Mouse (Mus musculus): ENCODE data around the gene Btnl1. TPM values are rescaled to one million over a fixed set of nuclear protein-coding genes. Genes with fewer than 3 reads are reported as not detected.

Btnl1 gene
- polyA plus RNA-seq, 1 experiment from 2014 or later, result not detected

- WGBS, result 88% methylated on average over 3 of the region's 3 CpGs
- Histone ChIP-seq H3K27me3 (ENCODE audit: low read depth, poor library complexity, severe bottlenecking) (no peaks in the 10 kb centered on the region), H3K4me1 (no peaks in the 10 kb centered on the region), H3K27ac (no peak overlapping the region), H3K9me3 (replicated peaks) (no peaks in the 10 kb centered on the region), H3K36me3 (no peaks in the 10 kb centered on the region), H3K4me3 (no peak overlapping the region)
- DNase-seq (ENCODE audit: low spot score), result no peak
These were observed 13.1 kb upstream of the Btnl1 start for GRCm38 (mm10) chr17:34363676-34364310.

- no peaks in the 10 kb centered on the region for H3K27me3 ChIP-seq (ENCODE audit: low read depth, poor library complexity, severe bottlenecking)
- H3K4me1 ChIP-seq, result no peaks in the 10 kb centered on the region
- H3K9me3 ChIP-seq (replicated peaks), result no peaks in the 10 kb centered on the region
- DNase-seq (ENCODE audit: low spot score), result no peak
- H3K4me3 ChIP-seq, result no peak overlapping the region
- no peaks in the 10 kb centered on the region for H3K36me3 ChIP-seq
- no peak overlapping the region for H3K27ac ChIP-seq
- 81% methylated on average over 10 of the region's 10 CpGs for WGBS
These were observed 11.9 kb upstream of the Btnl1 start for GRCm38 (mm10) chr17:34365031-34365430.

- Histone ChIP-seq H3K36me3 (no peaks in the 10 kb centered on the region), H3K4me3 (no peak overlapping the region), H3K9me3 (replicated peaks) (no peaks in the 10 kb centered on the region), H3K4me1 (no peaks in the 10 kb centered on the region), H3K27me3 (ENCODE audit: low read depth, poor library complexity, severe bottlenecking) (no peaks in the 10 kb centered on the region), H3K27ac (no peak overlapping the region)
- DNase-seq (ENCODE audit: low spot score), result no peak
- 82% methylated on average over 4 of the region's 4 CpGs for WGBS
These were observed 6.4 kb upstream of the Btnl1 start for GRCm38 (mm10) chr17:34370563-34370962.

DNA sequence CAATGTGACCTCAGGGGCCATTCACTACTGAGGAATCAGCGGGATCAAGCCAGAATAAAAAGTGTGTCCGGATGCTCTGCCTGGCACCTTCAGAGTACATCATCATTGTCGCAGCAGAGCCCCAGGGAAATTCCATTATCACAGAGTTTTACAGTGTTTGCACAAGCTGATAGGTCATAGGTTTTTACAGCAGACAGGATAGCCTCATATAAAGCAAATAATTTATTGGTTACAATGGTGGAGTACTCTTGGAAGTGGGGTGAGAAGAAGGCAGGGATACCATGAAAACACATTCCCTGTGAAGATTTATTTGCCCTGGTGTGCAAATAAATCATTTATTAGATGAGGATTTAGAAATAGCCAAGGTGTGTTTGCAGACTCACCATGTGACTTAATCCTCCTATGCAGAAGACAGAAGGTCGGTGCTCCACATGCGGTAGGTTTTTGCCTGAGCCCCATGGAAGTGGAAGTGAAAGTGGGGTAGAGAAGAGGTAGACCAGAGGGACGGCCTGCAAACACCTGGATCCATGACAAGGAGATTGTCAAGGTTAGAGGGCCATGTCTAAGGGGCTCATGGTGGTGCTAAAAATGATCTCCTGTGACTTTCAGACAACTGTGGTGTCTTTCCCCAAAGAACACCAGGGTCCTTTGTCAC lies 3.8 kb upstream of the Btnl1 start:
- no peak for DNase-seq (ENCODE audit: low spot score)
- WGBS, result 80% methylated on average over 6 of the region's 6 CpGs
- H3K4me3 ChIP-seq, result no peak overlapping the region
- H3K4me1 ChIP-seq, result no peaks in the 10 kb centered on the region
- H3K27ac ChIP-seq, result no peak overlapping the region
- no peaks in the 10 kb centered on the region for H3K9me3 ChIP-seq (replicated peaks)
- H3K36me3 ChIP-seq, result no peaks in the 10 kb centered on the region
- no peaks in the 10 kb centered on the region for H3K27me3 ChIP-seq (ENCODE audit: low read depth, poor library complexity, severe bottlenecking)

- no peaks in the 10 kb centered on the region for H3K36me3 ChIP-seq
- no peaks in the 10 kb centered on the region for H3K9me3 ChIP-seq (replicated peaks)
- no peaks in the 10 kb centered on the region for H3K27me3 ChIP-seq (ENCODE audit: low read depth, poor library complexity, severe bottlenecking)
- no peaks in the 10 kb centered on the region for H3K4me1 ChIP-seq
- WGBS, result 71% methylated on average over 6 of the region's 6 CpGs
- H3K4me3 ChIP-seq, result no peak overlapping the region
- H3K27ac ChIP-seq, result no peak overlapping the region
- DNase-seq (ENCODE audit: low spot score), result no peak
These were observed 698 bp downstream of the Btnl1 start for GRCm38 (mm10) chr17:34377450-34378209.

GRCm38 (mm10) chr17:34378716-34379115 lies 1.8 kb downstream of the Btnl1 start:
- H3K4me3 ChIP-seq, result no peak overlapping the region
- H3K36me3 ChIP-seq, result no peaks in the 10 kb centered on the region
- H3K27me3 ChIP-seq (ENCODE audit: low read depth, poor library complexity, severe bottlenecking), result no peaks in the 10 kb centered on the region
- H3K4me1 ChIP-seq, result no peaks in the 10 kb centered on the region
- H3K9me3 ChIP-seq (replicated peaks), result no peaks in the 10 kb centered on the region
- no peak overlapping the region for H3K27ac ChIP-seq
- no peak for DNase-seq (ENCODE audit: low spot score)
- 84% methylated on average over 2 of the region's 2 CpGs for WGBS

GRCm38 (mm10) chr17:34379451-34379850 lies 2.5 kb downstream of the Btnl1 start:
- Histone ChIP-seq H3K36me3 (no peaks in the 10 kb centered on the region), H3K9me3 (replicated peaks) (no peaks in the 10 kb centered on the region), H3K4me3 (no peak overlapping the region), H3K4me1 (no peaks in the 10 kb centered on the region), H3K27me3 (ENCODE audit: low read depth, poor library complexity, severe bottlenecking) (no peaks in the 10 kb centered on the region), H3K27ac (no peak overlapping the region)
- WGBS, result 88% methylated on average over 7 of the region's 7 CpGs
- DNase-seq (ENCODE audit: low spot score), result no peak

GRCm38 (mm10) chr17:34381876-34382275 lies 4.9 kb downstream of the Btnl1 start:
- DNase-seq (ENCODE audit: low spot score), result no peak
- H3K4me3 ChIP-seq, result no peak overlapping the region
- H3K27ac ChIP-seq, result no peak overlapping the region
- 76% methylated on average over 11 of the region's 11 CpGs for WGBS
- no peaks in the 10 kb centered on the region for H3K36me3 ChIP-seq
- H3K4me1 ChIP-seq, result no peaks in the 10 kb centered on the region
- no peaks in the 10 kb centered on the region for H3K27me3 ChIP-seq (ENCODE audit: low read depth, poor library complexity, severe bottlenecking)
- H3K9me3 ChIP-seq (replicated peaks), result no peaks in the 10 kb centered on the region

DNA sequence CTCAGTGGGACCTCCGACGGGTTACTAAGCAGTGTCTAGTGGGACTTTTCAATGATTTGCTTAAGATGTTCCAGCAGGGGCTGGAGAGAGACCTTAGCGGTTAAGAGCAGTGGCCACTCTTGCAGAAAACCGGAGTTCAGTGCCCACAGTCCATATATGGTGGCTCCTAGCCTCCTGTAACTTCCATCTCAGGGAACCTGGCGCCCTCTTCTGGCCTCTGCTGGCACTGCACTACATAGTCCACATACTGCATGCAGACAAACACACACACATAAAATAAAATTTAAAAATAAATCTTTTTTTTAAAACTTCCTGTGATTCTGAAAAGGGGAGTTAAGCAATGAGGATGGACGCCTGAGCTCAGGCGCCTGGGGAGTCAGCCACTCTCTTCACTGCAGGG lies 6.3 kb downstream of the Btnl1 start:
- Histone ChIP-seq H3K4me1 (no peaks in the 10 kb centered on the region), H3K9me3 (replicated peaks) (no peaks in the 10 kb centered on the region), H3K4me3 (no peak overlapping the region), H3K36me3 (no peaks in the 10 kb centered on the region), H3K27ac (no peak overlapping the region), H3K27me3 (ENCODE audit: low read depth, poor library complexity, severe bottlenecking) (no peaks in the 10 kb centered on the region)
- no peak for DNase-seq (ENCODE audit: low spot score)
- 76% methylated on average over 7 of the region's 7 CpGs for WGBS

DNA sequence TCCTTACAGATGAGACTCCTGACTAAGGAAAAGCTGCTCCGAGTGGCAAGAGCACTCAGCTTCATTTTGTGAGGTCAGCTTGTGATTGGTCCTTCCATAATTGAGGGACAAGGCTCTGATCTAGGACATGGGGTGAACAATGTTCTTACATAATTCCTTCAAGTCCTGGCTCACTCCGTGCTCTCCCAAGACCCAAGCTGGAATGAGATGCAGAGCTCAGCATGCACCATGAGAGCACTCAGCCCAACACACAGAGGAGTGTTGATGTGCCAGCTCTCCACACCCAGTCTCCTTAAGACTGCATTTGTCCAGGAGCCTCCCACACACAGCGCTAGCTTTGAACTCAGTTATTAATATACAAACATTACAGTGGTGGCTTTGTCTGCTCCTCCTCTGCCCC lies 7.8 kb downstream of the Btnl1 start:
- H3K27me3 ChIP-seq (ENCODE audit: low read depth, poor library complexity, severe bottlenecking), result no peaks in the 10 kb centered on the region
- H3K27ac ChIP-seq, result no peak overlapping the region
- no peaks in the 10 kb centered on the region for H3K9me3 ChIP-seq (replicated peaks)
- 72% methylated on average over 3 of the region's 3 CpGs for WGBS
- no peak overlapping the region for H3K4me3 ChIP-seq
- no peaks in the 10 kb centered on the region for H3K36me3 ChIP-seq
- no peak for DNase-seq (ENCODE audit: low spot score)
- H3K4me1 ChIP-seq, result no peaks in the 10 kb centered on the region

DNA sequence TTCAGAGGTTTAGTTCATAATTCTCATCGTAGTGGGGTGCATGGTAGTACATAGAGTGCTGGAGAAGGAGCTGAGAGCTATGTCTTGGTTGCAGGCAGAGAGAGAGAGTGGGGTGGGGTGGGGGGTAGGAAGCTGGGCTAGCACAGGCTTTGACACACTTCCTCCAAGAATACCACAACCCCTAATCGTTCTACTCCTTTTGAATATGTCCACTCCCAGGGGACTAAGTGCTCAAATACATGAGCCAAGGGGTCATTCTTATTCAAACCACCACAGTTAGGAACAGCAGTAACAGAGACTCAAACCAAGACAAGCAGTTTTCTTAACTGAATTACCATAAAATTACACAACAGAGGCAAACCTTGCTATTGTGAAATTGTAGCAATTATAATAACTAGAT lies 9.7 kb downstream of the Btnl1 start:
- Histone ChIP-seq H3K4me3 (no peak overlapping the region), H3K36me3 (no peaks in the 10 kb centered on the region), H3K27me3 (ENCODE audit: low read depth, poor library complexity, severe bottlenecking) (peaks cover 9% of the 10 kb centered on the region), H3K9me3 (replicated peaks) (no peaks in the 10 kb centered on the region), H3K27ac (no peak overlapping the region), H3K4me1 (peaks cover 1% of the 10 kb centered on the region; the same call in 1 of the 2 replicates)
- WGBS, result 91% methylated on average over 2 of the region's 2 CpGs
- no peak for DNase-seq (ENCODE audit: low spot score)

- Histone ChIP-seq H3K4me1 (peaks cover 5% of the 10 kb centered on the region; the same call in 1 of the 2 replicates), H3K36me3 (no peaks in the 10 kb centered on the region), H3K27me3 (ENCODE audit: low read depth, poor library complexity, severe bottlenecking) (peaks cover 13% of the 10 kb centered on the region), H3K4me3 (no peak overlapping the region), H3K9me3 (replicated peaks) (no peaks in the 10 kb centered on the region), H3K27ac (no peak overlapping the region)
- 33% methylated on average over 4 of the region's 4 CpGs for WGBS
- peak; percentile 50 for DNase-seq (ENCODE audit: low spot score)
These were observed 11.6 kb downstream of the Btnl1 start for GRCm38 (mm10) chr17:34388513-34388912.

- H3K27me3 ChIP-seq (ENCODE audit: low read depth, poor library complexity, severe bottlenecking), result peaks cover 13% of the 10 kb centered on the region
- 75% methylated on average over 7 of the region's 7 CpGs for WGBS
- no peak overlapping the region for H3K27ac ChIP-seq
- H3K4me3 ChIP-seq, result peak overlapping the region; percentile 50; the same call in 1 of the 2 replicates
- no peaks in the 10 kb centered on the region for H3K36me3 ChIP-seq
- H3K4me1 ChIP-seq, result peaks cover 5% of the 10 kb centered on the region; the same call in 1 of the 2 replicates
- H3K9me3 ChIP-seq (replicated peaks), result no peaks in the 10 kb centered on the region
- no peak for DNase-seq (ENCODE audit: low spot score)
These were observed 14.6 kb downstream of the Btnl1 start for GRCm38 (mm10) chr17:34391507-34391906.
